Mouse (Mus musculus): ENCODE results near the gene Grid2. TPM values are rescaled to one million over a fixed set of nuclear protein-coding genes. Genes with fewer than 3 reads are reported as not detected.

Grid2 gene
- polyA plus RNA-seq, 1 experiment from 2014 or later: 0.31 TPM

DNA sequence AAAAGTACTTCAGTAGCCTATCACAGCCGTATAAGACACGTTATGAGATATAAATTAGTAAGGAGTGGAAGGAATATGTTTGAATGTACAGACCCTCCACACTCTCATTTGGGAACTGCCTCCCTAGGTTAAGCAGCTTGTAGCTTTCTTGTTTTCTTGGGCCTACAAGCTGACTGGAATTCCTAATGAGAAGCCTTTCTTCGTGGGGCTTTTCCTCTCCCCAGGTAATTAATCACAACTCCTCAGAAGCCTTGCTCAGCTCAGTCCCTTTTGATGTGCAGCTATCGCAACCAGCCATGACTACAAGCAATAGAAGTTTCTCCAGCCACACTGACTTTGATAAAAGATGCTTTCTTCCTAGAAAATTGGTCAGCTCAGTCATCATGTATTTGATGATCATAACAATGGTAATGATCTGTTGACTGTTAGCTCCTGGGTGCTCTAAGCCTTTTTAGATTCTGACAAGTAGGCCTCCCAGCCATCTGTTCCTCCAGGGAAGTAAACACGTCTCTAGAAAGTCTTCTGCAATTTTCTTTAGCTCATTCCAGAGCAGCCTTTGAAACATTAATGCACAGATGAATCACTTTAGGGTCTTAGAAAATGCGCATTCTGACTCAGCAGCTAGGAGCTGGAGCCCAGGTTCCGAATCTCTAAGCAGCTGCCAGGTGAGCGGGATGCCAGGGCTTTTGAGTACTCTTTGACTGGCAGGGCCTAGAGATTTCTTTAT is 946.9 kb downstream of the Grid2 start:
- ATAC-seq (replicated peaks; ENCODE audit: insufficient number of reproducible peaks, low FRiP score, low TSS enrichment, low read depth): no peak
- Histone ChIP-seq H3K4me1 (ENCODE audit: control insufficient read depth, insufficient read depth, low read length) (no peaks in the 10 kb centered on the region), H3K4me3 (ENCODE audit: low read depth, low read length) (no peak overlapping the region), H3K27ac (replicated peaks; ENCODE audit: low read depth, low read length) (no peak overlapping the region), H3K27me3 (ENCODE audit: control insufficient read depth, insufficient read depth, low read length) (no peaks in the 10 kb centered on the region), H3K9me3 (replicated peaks; ENCODE audit: control insufficient read depth, low read length) (no peaks in the 10 kb centered on the region), H3K4me2 (ENCODE audit: low read depth, low read length) (no peak overlapping the region), H3K9ac (replicated peaks; ENCODE audit: low read length) (no peak overlapping the region), H3K36me3 (replicated peaks; ENCODE audit: control insufficient read depth, insufficient read depth, low read depth, low read length) (no peaks in the 10 kb centered on the region)
- DNase-seq (ENCODE audit: low spot score): peak; percentile 0
- WGBS: 27% methylated on average over 8 of the region's 8 CpGs

DNA sequence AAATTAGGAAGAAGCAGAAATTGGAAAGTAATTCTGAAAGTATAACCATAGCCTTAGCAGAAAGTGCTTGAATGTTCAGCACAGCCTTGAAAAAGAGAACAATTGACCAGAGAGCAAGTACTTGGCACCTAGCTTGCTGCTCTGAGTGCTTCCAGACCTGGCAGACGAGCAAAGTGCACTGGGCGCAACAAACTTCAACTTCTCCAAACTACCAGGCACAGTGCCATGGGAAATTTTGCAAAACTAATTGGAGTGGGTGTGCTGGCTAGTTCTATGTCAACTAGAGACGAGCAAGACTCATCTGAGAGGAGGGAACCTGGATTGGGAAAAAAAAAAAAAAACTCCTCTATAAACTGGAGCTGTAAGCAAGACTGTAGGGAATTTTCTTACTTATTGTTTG is 980.7 kb downstream of the Grid2 start:
- H3K4me1 ChIP-seq (ENCODE audit: control insufficient read depth, insufficient read depth, low read length): no peaks in the 10 kb centered on the region
- H3K9me3 ChIP-seq (replicated peaks; ENCODE audit: control insufficient read depth, low read length): no peaks in the 10 kb centered on the region
- no peak for ATAC-seq (replicated peaks; ENCODE audit: insufficient number of reproducible peaks, low FRiP score, low TSS enrichment, low read depth)
- H3K27me3 ChIP-seq (ENCODE audit: control insufficient read depth, insufficient read depth, low read length): no peaks in the 10 kb centered on the region
- H3K36me3 ChIP-seq (replicated peaks; ENCODE audit: control insufficient read depth, insufficient read depth, low read depth, low read length): no peaks in the 10 kb centered on the region
- 74% methylated on average over 3 of the region's 3 CpGs for WGBS
- H3K4me2 ChIP-seq (ENCODE audit: low read depth, low read length): no peak overlapping the region
- no peak overlapping the region for H3K4me3 ChIP-seq (ENCODE audit: low read depth, low read length)
- no peak overlapping the region for H3K27ac ChIP-seq (replicated peaks; ENCODE audit: low read depth, low read length)
- no peak overlapping the region for H3K9ac ChIP-seq (replicated peaks; ENCODE audit: low read length)
- DNase-seq (ENCODE audit: low spot score): no peak

DNA sequence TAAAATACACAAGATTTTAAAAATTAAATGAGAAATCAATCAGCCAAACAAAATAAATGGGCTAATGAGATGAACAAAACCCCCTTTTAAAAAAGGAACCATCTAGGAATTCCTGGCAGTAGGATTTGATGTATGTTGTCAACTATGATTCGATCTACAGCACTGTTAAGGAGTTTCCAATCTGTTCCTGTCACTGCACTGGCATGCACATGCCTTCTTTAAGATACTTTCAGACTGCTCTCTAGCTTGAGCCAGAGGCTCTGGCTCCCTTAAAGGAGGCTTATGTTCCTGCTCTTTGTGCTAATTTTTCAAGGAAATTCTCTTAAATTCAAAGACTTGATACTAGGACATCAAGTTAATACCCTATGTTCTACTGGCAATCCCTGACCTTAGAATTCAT is 984.9 kb downstream of the Grid2 start:
- DNase-seq (ENCODE audit: low spot score): no peak
- no peaks in the 10 kb centered on the region for H3K36me3 ChIP-seq (replicated peaks; ENCODE audit: control insufficient read depth, insufficient read depth, low read depth, low read length)
- no peak overlapping the region for H3K4me2 ChIP-seq (ENCODE audit: low read depth, low read length)
- H3K27me3 ChIP-seq (ENCODE audit: control insufficient read depth, insufficient read depth, low read length): no peaks in the 10 kb centered on the region
- WGBS: 77% methylated on average over 1 of the region's 1 CpGs
- no peaks in the 10 kb centered on the region for H3K4me1 ChIP-seq (ENCODE audit: control insufficient read depth, insufficient read depth, low read length)
- no peaks in the 10 kb centered on the region for H3K9me3 ChIP-seq (replicated peaks; ENCODE audit: control insufficient read depth, low read length)
- no peak for ATAC-seq (replicated peaks; ENCODE audit: insufficient number of reproducible peaks, low FRiP score, low TSS enrichment, low read depth)
- H3K9ac ChIP-seq (replicated peaks; ENCODE audit: low read length): no peak overlapping the region
- H3K4me3 ChIP-seq (ENCODE audit: low read depth, low read length): no peak overlapping the region
- H3K27ac ChIP-seq (replicated peaks; ENCODE audit: low read depth, low read length): no peak overlapping the region

GRCm38 (mm10) chr6:64245951-64246350 is 990.3 kb downstream of the Grid2 start:
- Histone ChIP-seq H3K27me3 (ENCODE audit: control insufficient read depth, insufficient read depth, low read length) (no peaks in the 10 kb centered on the region), H3K9ac (replicated peaks; ENCODE audit: low read length) (no peak overlapping the region), H3K4me3 (ENCODE audit: low read depth, low read length) (no peak overlapping the region), H3K4me1 (ENCODE audit: control insufficient read depth, insufficient read depth, low read length) (no peaks in the 10 kb centered on the region), H3K36me3 (replicated peaks; ENCODE audit: control insufficient read depth, insufficient read depth, low read depth, low read length) (no peaks in the 10 kb centered on the region), H3K27ac (replicated peaks; ENCODE audit: low read depth, low read length) (no peak overlapping the region), H3K9me3 (replicated peaks; ENCODE audit: control insufficient read depth, low read length) (no peaks in the 10 kb centered on the region), H3K4me2 (ENCODE audit: low read depth, low read length) (no peak overlapping the region)
- ATAC-seq (replicated peaks; ENCODE audit: insufficient number of reproducible peaks, low FRiP score, low TSS enrichment, low read depth): no peak
- WGBS: 97% methylated on average over 1 of the region's 1 CpGs
- no peak for DNase-seq (ENCODE audit: low spot score)

DNA sequence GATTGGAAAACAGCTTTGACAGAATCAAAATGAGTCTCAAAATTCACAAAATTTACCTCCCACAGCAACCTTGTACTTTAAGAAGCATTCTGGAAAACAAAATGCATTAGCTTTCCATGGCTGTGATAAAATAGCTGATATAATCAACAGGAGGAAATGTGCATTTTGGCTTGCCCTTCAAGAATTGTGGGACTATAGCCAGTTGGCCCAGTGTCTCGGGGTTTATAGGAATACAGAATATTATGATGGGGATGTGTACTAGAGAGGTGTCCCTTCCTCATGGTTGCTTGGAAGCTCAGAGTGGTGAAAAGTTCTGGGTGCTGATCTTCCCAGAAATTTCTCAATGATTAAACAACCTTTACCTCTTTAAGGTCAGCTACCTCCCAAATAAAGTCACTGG is 995.4 kb downstream of the Grid2 start:
- no peaks in the 10 kb centered on the region for H3K4me1 ChIP-seq (ENCODE audit: control insufficient read depth, insufficient read depth, low read length)
- no peak overlapping the region for H3K9ac ChIP-seq (replicated peaks; ENCODE audit: low read length)
- no peak overlapping the region for H3K27ac ChIP-seq (replicated peaks; ENCODE audit: low read depth, low read length)
- H3K9me3 ChIP-seq (replicated peaks; ENCODE audit: control insufficient read depth, low read length): no peaks in the 10 kb centered on the region
- H3K4me3 ChIP-seq (ENCODE audit: low read depth, low read length): no peak overlapping the region
- H3K4me2 ChIP-seq (ENCODE audit: low read depth, low read length): no peak overlapping the region
- no peak for ATAC-seq (replicated peaks; ENCODE audit: insufficient number of reproducible peaks, low FRiP score, low TSS enrichment, low read depth)
- no peak for DNase-seq (ENCODE audit: low spot score)
- WGBS: 87% methylated on average over 1 of the region's 1 CpGs
- H3K27me3 ChIP-seq (ENCODE audit: control insufficient read depth, insufficient read depth, low read length): no peaks in the 10 kb centered on the region
- no peaks in the 10 kb centered on the region for H3K36me3 ChIP-seq (replicated peaks; ENCODE audit: control insufficient read depth, insufficient read depth, low read depth, low read length)

- H3K27ac ChIP-seq (replicated peaks; ENCODE audit: low read depth, low read length): no peak overlapping the region
- ATAC-seq (replicated peaks; ENCODE audit: insufficient number of reproducible peaks, low FRiP score, low TSS enrichment, low read depth) (no peak), DNase-seq (ENCODE audit: low spot score) (no peak)
- no peak overlapping the region for H3K4me2 ChIP-seq (ENCODE audit: low read depth, low read length)
- 89% methylated on average over 4 of the region's 4 CpGs for WGBS
- H3K36me3 ChIP-seq (replicated peaks; ENCODE audit: control insufficient read depth, insufficient read depth, low read depth, low read length): no peaks in the 10 kb centered on the region
- no peaks in the 10 kb centered on the region for H3K4me1 ChIP-seq (ENCODE audit: control insufficient read depth, insufficient read depth, low read length)
- no peak overlapping the region for H3K9ac ChIP-seq (replicated peaks; ENCODE audit: low read length)
- H3K9me3 ChIP-seq (replicated peaks; ENCODE audit: control insufficient read depth, low read length): no peaks in the 10 kb centered on the region
- no peaks in the 10 kb centered on the region for H3K27me3 ChIP-seq (ENCODE audit: control insufficient read depth, insufficient read depth, low read length)
- H3K4me3 ChIP-seq (ENCODE audit: low read depth, low read length): no peak overlapping the region
Measured at GRCm38 (mm10) chr6:64263517-64263916, 1007.8 kb downstream of the Grid2 start.

DNA sequence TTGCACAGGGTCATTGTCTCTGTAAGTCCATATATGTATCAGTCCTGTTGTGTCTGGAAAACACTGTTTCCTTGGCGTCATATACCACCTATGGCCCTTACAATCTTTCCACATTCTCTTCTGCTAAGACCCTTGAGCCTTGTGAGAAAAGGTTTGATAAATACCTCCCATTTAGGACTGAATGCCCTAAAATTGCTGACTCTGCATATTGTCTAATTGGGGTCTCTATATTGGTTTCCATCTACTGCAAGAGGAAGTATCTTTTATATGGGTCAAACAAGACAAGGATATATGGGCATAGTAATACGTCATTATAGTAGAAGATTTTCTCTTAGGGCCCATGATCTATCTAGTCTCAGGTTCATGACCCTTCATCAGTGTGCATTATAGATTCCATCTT is 1008.5 kb downstream of the Grid2 start:
- 89% methylated on average over 2 of the region's 2 CpGs for WGBS
- H3K9ac ChIP-seq (replicated peaks; ENCODE audit: low read length): no peak overlapping the region
- H3K4me1 ChIP-seq (ENCODE audit: control insufficient read depth, insufficient read depth, low read length): no peaks in the 10 kb centered on the region
- H3K36me3 ChIP-seq (replicated peaks; ENCODE audit: control insufficient read depth, insufficient read depth, low read depth, low read length): no peaks in the 10 kb centered on the region
- H3K27ac ChIP-seq (replicated peaks; ENCODE audit: low read depth, low read length): no peak overlapping the region
- H3K4me3 ChIP-seq (ENCODE audit: low read depth, low read length): no peak overlapping the region
- DNase-seq (ENCODE audit: low spot score) (no peak), ATAC-seq (replicated peaks; ENCODE audit: insufficient number of reproducible peaks, low FRiP score, low TSS enrichment, low read depth) (no peak)
- H3K27me3 ChIP-seq (ENCODE audit: control insufficient read depth, insufficient read depth, low read length): no peaks in the 10 kb centered on the region
- no peak overlapping the region for H3K4me2 ChIP-seq (ENCODE audit: low read depth, low read length)
- H3K9me3 ChIP-seq (replicated peaks; ENCODE audit: control insufficient read depth, low read length): no peaks in the 10 kb centered on the region

DNA sequence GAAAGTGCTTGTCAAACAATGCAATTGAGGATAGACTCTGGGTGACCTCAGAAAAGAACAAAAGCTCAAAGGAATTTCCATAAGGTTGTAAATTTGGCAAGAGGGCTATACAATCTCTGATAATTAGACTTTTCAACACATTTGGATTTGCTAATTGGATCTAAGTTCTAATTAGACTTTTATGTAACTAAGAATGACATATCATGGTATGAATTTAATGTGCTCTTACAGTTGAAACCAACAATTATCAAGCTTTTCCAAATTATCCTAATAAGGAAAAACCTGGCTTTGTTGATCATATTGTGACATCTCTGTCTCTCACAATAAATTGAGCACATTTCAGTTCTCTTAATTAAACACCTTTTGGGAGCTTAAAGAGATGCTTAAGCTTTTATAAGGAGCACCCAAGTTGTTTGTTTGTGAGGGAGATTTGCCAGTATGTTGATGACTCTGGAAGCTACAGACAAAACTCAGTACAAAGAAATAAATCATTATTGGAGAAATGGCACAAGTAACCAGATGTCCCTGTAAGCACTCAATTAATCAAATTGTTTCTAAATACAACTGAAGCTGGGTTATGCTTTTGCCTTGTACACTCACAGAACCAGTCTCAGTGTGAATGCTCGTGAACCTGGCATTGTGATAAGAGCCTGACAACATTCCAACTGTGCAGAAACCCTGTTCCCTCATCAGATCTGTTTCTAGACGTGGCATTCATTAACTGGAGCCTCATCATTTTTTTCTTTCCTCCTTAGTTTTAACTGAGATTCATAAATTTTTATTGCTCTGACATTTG is 1018.8 kb downstream of the Grid2 start:
- Histone ChIP-seq H3K9ac (replicated peaks; ENCODE audit: low read length) (no peak overlapping the region), H3K4me2 (ENCODE audit: low read depth, low read length) (no peak overlapping the region), H3K27me3 (ENCODE audit: control insufficient read depth, insufficient read depth, low read length) (no peaks in the 10 kb centered on the region), H3K9me3 (replicated peaks; ENCODE audit: control insufficient read depth, low read length) (no peaks in the 10 kb centered on the region), H3K4me3 (ENCODE audit: low read depth, low read length) (no peak overlapping the region), H3K4me1 (ENCODE audit: control insufficient read depth, insufficient read depth, low read length) (no peaks in the 10 kb centered on the region), H3K36me3 (replicated peaks; ENCODE audit: control insufficient read depth, insufficient read depth, low read depth, low read length) (no peaks in the 10 kb centered on the region), H3K27ac (replicated peaks; ENCODE audit: low read depth, low read length) (no peak overlapping the region)
- ATAC-seq (replicated peaks; ENCODE audit: insufficient number of reproducible peaks, low FRiP score, low TSS enrichment, low read depth) (no peak), DNase-seq (ENCODE audit: low spot score) (no peak)
- 58% methylated on average over 2 of the region's 2 CpGs for WGBS
